Mouse (Mus musculus) granulocyte monocyte progenitor cell, adult 5-6 weeks (primary cell): ENCODE data around the gene Xkr8. TPM values are rescaled to one million over a fixed set of nuclear protein-coding genes. Genes with fewer than 3 reads are reported as not detected.
"Not testable (repeated sequence)": the region's sequence is repeated elsewhere in the genome, so short reads cannot be mapped to it uniquely, and the experiment has no call there.

ENCODE experiments used
- ATAC-seq: replicated peaks from 2 replicates; pipeline ENCODE4 v1.8.0; 2016; ENCODE audit warnings: mild to moderate bottlenecking, moderate TSS enrichment, inconsistent platforms; ENCODE audit not compliant: poor library complexity, severe bottlenecking
- total RNA-seq, 2 experiments: library from RNA; stranded (forward) in 1 of 2; stranded (reverse) in 1 of 2; fragments of 200-712, 200-1000 nt in 1 of 2; fragments of >200 nt in 1 of 2; fragmentation: Nextera tagmentation in 1 of 2; gene quantifications; 2 replicates each; pipeline ENCODE4 v1.2.3; 2014 to 2017

Gene Xkr8
- total RNA-seq, 2 experiments from 2014 or later: 2.9 to 5.1 TPM

DNA sequence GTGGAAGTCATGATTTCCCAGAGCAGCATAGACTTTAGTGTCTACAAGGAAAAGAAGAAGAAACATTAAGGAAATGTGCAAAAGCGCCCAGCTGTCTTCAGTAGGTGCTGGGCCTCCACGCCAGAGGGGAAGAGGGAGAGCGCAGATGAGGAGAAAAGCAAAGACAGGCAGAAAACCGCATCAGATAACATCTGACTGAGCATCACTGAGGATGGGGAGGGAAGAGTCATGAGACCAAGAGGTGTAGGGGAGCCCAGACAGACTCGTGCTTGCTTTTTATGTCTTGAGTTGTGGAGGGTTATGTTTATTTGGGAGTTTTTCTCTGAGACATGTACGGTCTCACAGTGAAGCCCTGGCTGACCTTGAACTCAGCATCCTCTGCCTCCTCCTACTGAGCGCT, 9.1 kb upstream of the Xkr8 start:
- no peak for ATAC-seq

- not testable (repeated sequence) for ATAC-seq
Observed at GRCm38 (mm10) chr4:132737154-132737553, 4.8 kb upstream of the Xkr8 start.

DNA sequence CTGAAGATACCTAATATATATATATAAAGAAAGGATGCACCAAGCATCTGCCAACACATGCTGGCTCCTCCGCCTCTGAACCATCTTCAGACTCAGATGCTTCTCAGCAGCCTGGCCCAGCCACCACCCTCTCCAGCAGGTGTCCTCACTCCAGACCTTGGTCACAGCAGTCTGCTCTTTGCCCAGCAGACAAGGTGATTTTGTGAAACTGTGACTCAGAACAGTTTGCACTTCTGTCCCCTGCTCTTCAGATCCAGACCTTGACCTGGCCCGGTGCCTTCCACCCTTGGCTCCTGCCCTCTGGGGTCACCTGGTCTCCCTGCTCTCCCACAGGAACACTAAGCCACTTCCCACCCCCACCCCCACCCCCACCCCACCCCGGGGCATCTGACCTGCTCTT, 3.5 kb upstream of the Xkr8 start:
- ATAC-seq: no peak

DNA sequence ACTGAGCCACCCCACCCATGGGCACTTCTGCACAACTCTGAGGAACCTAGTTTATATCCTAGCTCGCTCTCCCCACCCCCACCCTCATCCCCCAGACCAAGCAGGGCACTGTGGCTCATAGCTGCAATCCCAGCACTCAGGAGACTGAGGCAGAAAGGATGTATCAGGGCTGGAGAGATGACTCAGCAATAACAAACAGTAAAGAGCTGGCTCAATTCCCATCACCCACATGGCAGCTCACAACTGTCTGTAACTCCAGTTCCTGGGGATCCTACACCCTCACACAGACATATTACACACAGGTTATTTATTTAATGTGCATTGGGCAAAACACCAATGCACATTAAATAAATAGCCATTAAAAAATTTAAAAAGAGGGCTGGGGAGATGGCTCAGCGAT, 3.0 kb upstream of the Xkr8 start:
- no peak for ATAC-seq

- no peak for ATAC-seq
Observed at GRCm38 (mm10) chr4:132734766-132735165, 2.4 kb upstream of the Xkr8 start.

GRCm38 (mm10) chr4:132733071-132733770, 875 bp upstream of the Xkr8 start:
- ATAC-seq: 0 out of 2 replicates have a peak, but pooled peaks have one; percentile 6

DNA sequence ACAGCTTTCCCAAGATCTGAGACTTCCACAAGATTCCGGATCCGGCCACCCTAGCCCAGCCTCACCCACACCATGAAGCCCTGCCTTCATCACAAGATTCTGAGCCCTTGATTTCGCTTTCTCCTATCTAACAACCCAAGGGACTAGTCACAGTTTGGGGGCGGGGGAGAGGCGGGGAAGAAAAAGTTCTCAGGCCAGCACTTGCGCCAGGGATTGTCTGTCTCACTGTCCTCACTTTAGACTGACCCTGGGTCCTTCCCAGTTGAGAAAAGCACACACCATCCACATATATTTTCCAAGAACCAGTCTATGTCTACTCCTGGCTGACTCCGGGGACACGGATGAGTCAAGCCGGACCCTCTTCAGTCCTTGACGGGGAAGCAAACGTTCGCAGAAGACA, 730 bp downstream of the Xkr8 start:
- no peak for ATAC-seq

GRCm38 (mm10) chr4:132728233-132728632, 4.1 kb downstream of the Xkr8 start:
- ATAC-seq: 0 out of 2 replicates have a peak, but pooled peaks have one; percentile 10

- no peak for ATAC-seq
Observed at GRCm38 (mm10) chr4:132718251-132718650, 14.1 kb downstream of the Xkr8 start.

- ATAC-seq: no peak
Observed at GRCm38 (mm10) chr4:132713181-132713580, 19.2 kb downstream of the Xkr8 start.

DNA sequence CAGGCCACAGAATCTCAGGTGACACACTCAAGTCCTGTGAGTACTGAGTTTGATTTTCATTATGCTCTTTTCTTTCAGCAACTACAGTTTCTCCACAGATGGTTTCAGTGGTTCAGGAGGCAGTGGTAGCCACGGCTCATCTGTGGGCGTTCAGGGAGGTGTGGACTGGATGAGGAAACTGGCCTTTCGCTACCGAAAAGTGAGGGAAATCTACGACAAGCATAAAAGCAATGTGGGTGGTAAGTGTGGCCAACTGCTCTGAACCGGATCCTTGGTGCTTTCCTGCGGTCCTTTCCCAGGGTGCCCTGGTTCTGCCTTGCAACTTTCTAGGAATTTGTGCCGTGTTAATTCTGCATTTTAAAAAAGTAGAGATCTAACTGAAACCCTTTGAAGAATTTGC, 25.5 kb downstream of the Xkr8 start:
- ATAC-seq: no peak

DNA sequence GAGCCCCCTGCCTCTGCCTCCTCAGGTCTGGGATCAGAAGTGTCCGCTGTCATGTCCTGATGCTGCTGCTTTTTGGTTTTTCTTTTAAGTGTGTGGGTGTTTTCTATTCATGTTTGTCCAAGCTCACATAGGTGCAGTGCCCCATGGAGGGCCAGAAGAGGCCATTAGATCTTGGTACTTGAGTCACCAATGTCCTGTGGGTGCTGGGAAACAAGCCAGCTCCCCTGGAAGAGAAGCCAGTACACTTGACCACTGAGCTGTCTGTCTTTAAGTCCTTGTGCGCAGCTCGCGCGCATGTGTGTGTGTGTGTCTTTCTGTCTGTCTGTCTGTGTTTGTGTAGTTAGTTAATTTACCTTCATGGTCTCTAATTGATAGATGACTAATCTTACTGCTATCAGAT, 30.3 kb downstream of the Xkr8 start:
- no peak for ATAC-seq

GRCm38 (mm10) chr4:132693366-132693765, 39.0 kb downstream of the Xkr8 start:
- no peak for ATAC-seq

DNA sequence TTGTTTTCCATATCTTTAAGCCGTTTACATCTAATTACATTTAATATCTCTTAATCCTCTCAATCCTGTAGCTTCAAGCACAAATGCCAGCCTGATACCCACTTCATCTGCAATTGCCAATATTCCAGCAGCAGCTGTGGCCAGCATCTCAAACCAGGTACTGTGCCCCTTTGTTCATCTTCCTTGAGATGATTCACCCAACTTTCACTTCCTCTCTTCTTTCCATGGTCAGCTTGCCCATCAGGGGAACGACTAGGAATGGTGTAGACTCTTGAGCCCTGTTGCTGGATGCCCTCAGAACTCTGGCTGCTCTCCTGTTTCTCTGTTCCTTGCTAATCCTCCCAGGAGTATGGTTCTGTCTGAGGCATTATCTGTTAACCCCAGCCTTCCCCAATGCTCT, 42.7 kb downstream of the Xkr8 start:
- ATAC-seq: peak; percentile 59

DNA sequence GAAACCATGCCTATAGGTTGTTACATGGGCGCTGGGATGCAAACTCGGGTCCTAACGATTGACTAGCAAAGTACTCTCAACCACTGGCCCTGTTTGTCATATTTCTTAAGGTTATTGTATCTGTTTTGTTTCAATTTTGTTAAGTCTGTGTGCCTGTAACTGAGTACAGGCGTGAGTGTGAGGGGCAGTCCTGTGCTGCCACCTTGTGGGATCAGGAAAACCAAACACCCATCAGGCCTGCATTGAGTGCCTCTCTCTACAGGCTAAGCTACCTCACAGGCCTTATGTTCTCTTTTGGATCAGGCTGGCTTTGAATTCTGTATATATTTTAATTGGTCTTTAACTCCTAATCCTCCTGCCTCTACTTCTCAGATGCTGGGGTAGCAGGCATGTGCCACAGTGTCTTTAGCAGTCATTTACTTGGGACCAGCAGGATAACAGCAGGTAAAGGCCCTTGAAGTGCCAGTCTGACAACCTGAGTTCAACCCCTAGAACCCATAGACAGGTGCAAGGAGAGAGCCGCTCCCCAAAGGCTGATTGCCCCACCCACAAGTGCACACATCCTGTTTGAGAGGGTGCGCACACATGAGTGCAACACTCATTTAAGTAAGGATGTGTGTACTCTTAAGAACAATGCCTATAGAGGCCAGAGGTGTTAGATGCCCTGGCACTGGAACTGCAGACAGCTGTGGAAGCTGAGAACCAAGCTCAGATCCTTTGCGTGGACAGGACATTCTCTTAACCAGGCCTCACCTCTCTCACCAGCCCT, 55.4 kb downstream of the Xkr8 start:
- ATAC-seq: peak; percentile 59; the same call in 1 of the 2 replicates

Other genes starting within 250 kb of the Xkr8 start
- gene Sesn2, start 222.0 kb downstream of the Xkr8 start, total RNA-seq (2014; fragmentation: Nextera tagmentation): 3.4 and 3.9 TPM in 2 replicates
- 2.1 and 2.9 TPM in 2 replicates for gene Sesn2, start 222.0 kb downstream of the Xkr8 start, total RNA-seq (2017)
- gene Atpif1, start 198.9 kb downstream of the Xkr8 start, total RNA-seq (2014; fragmentation: Nextera tagmentation): 781 and 857 TPM in 2 replicates
- 1,252 and 1,475 TPM in 2 replicates for gene Atpif1, start 198.9 kb downstream of the Xkr8 start, total RNA-seq (2017)
- 136 and 140 TPM in 2 replicates for gene Dnajc8, start 197.0 kb downstream of the Xkr8 start, total RNA-seq (2014; fragmentation: Nextera tagmentation)
- gene Dnajc8, start 197.0 kb downstream of the Xkr8 start, total RNA-seq (2017): 369 and 376 TPM in 2 replicates
- 2.4 TPM in 2 replicates for gene Ptafr, start 168.5 kb downstream of the Xkr8 start, total RNA-seq (2014; fragmentation: Nextera tagmentation)
- gene Ptafr, start 168.5 kb downstream of the Xkr8 start, total RNA-seq (2017): 1.2 and 1.4 TPM in 2 replicates
- gene Eya3, start 93.6 kb downstream of the Xkr8 start, total RNA-seq (2014; fragmentation: Nextera tagmentation): 37.0 and 42.0 TPM in 2 replicates
- gene Eya3, start 93.6 kb downstream of the Xkr8 start, total RNA-seq (2017): 37.1 and 38.9 TPM in 2 replicates
- 0.47 TPM in 1 of 2 replicates, not detected in the other for gene Smpdl3b, start 24.7 kb upstream of the Xkr8 start, total RNA-seq (2014; fragmentation: Nextera tagmentation)
- 1.7 TPM in 1 of 2 replicates, not detected in the other for gene Smpdl3b, start 24.7 kb upstream of the Xkr8 start, total RNA-seq (2017)
- 87.0 and 114 TPM in 2 replicates for gene Rpa2, start 35.8 kb upstream of the Xkr8 start, total RNA-seq (2014; fragmentation: Nextera tagmentation)
- 66.8 and 69.9 TPM in 2 replicates for gene Rpa2, start 35.8 kb upstream of the Xkr8 start, total RNA-seq (2017)
- gene Themis2, start 63.8 kb upstream of the Xkr8 start, total RNA-seq (2014; fragmentation: Nextera tagmentation): 43.6 and 56.7 TPM in 2 replicates
- 18.4 and 18.7 TPM in 2 replicates for gene Themis2, start 63.8 kb upstream of the Xkr8 start, total RNA-seq (2017)
- 59.6 and 70.9 TPM in 2 replicates for gene Ppp1r8, start 110.6 kb upstream of the Xkr8 start, total RNA-seq (2014; fragmentation: Nextera tagmentation)
- 67.6 and 85.2 TPM in 2 replicates for gene Ppp1r8, start 110.6 kb upstream of the Xkr8 start, total RNA-seq (2017)
- 22.0 and 39.8 TPM in 2 replicates for gene Stx12, start 152.0 kb upstream of the Xkr8 start, total RNA-seq (2014; fragmentation: Nextera tagmentation)
- gene Stx12, start 152.0 kb upstream of the Xkr8 start, total RNA-seq (2017): 26.5 and 29.6 TPM in 2 replicates
- gene Fam76a, start 190.0 kb upstream of the Xkr8 start, total RNA-seq (2014; fragmentation: Nextera tagmentation): 15.1 and 25.0 TPM in 2 replicates
- gene Fam76a, start 190.0 kb upstream of the Xkr8 start, total RNA-seq (2017): 17.5 and 17.6 TPM in 2 replicates
- gene Fgr, start 241.5 kb upstream of the Xkr8 start, total RNA-seq (2014; fragmentation: Nextera tagmentation): not detected in 2 replicates
- 0.99 and 2.4 TPM in 2 replicates for gene Fgr, start 241.5 kb upstream of the Xkr8 start, total RNA-seq (2017)